Mouse (Mus musculus) CH12.LX (cell line): ENCODE results near the gene Myo1a.

Experiments
- CHD2 ChIP-seq: IDR thresholded peaks from 2 replicates; pipeline ENCODE4 v1.6.1; 2011; ENCODE audit warnings: low read length, improper control_type of control experiment
- CTCF ChIP-seq, 2 experiments: IDR thresholded peaks in 1 of 2; conservative IDR thresholded peaks in 1 of 2; 2 replicates each; pipeline ENCODE4 v1.5.1; 2011 to 2012; ENCODE audit warnings: low read depth in 2 of 2, low read length in 2 of 2, improper control_type of control experiment in 1 of 2, inconsistent platforms in 1 of 2, mild to moderate bottlenecking in 1 of 2, moderate library complexity in 1 of 2
- EP300 ChIP-seq: IDR thresholded peaks from 2 replicates; pipeline ENCODE4 v1.6.1; 2011; ENCODE audit warnings: low read length, improper control_type of control experiment
- ETS1 ChIP-seq: conservative IDR thresholded peaks from 2 replicates; pipeline ENCODE4 v1.6.1; 2012; ENCODE audit warnings: low read depth, mild to moderate bottlenecking, inconsistent platforms, low read length, improper control_type of control experiment, moderate library complexity
- JUND ChIP-seq: conservative IDR thresholded peaks from 2 replicates; pipeline ENCODE4 v1.6.1; 2011; ENCODE audit warnings: low read depth, low read length, improper control_type of control experiment
- MAZ ChIP-seq: IDR thresholded peaks from 2 replicates; pipeline ENCODE4 v1.6.1; 2012; ENCODE audit warnings: low read depth, mild to moderate bottlenecking, inconsistent platforms, low read length, improper control_type of control experiment, moderate library complexity
- MYC ChIP-seq: IDR thresholded peaks from 2 replicates; pipeline ENCODE4 v1.6.1; 2011; ENCODE audit warnings: low read depth, mild to moderate bottlenecking, improper control_type of control experiment, low read length
- POLR2A ChIP-seq: IDR thresholded peaks from 2 replicates; pipeline ENCODE4 v1.6.1; 2011; ENCODE audit warnings: low read depth, mild to moderate bottlenecking, improper control_type of control experiment, low read length
- TBP ChIP-seq: conservative IDR thresholded peaks from 2 replicates; pipeline ENCODE4 v1.6.1; 2011; ENCODE audit warnings: low read depth, low read length, improper control_type of control experiment
- USF1 ChIP-seq: IDR thresholded peaks from 2 replicates; pipeline ENCODE4 v1.6.1; 2014; ENCODE audit warnings: low read depth, mild to moderate bottlenecking, inconsistent platforms, low read length, improper control_type of control experiment
- ZC3H11A ChIP-seq: IDR thresholded peaks from 2 replicates; pipeline ENCODE4 v1.6.1; 2012; ENCODE audit warnings: low read depth, mild to moderate bottlenecking, inconsistent platforms, low read length, improper control_type of control experiment
- ZMIZ1 ChIP-seq: IDR thresholded peaks from 2 replicates; pipeline ENCODE4 v1.6.1; 2012; ENCODE audit warnings: low read depth, mild to moderate bottlenecking, inconsistent platforms, low read length, improper control_type of control experiment

GRCm38 (mm10) chr10:127724178-127724577 lies 19.2 kb downstream of the Myo1a start, which contains the start of gene Tac2:
- no peak for TF ChIP-seq ETS1
- TF ChIP-seq JUND: no peak
- no peak for TF ChIP-seq USF1
- TF ChIP-seq EP300: no peak
- TF ChIP-seq MYC: no peak
- TF ChIP-seq CTCF (conservative IDR thresholded peaks at IDR 0.05 in 1 of 2, IDR thresholded peaks at IDR 0.05 in 1 of 2; ENCODE audit: low read depth in 2 of 2, low read length in 2 of 2): no peak
- TF ChIP-seq MAZ: no peak
- no peak for TF ChIP-seq TBP
- TF ChIP-seq POLR2A: no peak
- TF ChIP-seq ZC3H11A: no peak
- TF ChIP-seq CHD2: no peak
- no peak for TF ChIP-seq ZMIZ1
